ENCODE assay signal across 9 mouse cellular contexts in genomic region chrX:53268856-53269255, GRCm38 (mm10). TPM values are rescaled to one million over a fixed set of nuclear protein-coding genes. Genes with fewer than 3 reads are reported as not detected.
DNase-seq lines count a peak whose midpoint lies in the region; ATAC-seq and TF ChIP-seq lines count a peak whose summit lies in the region.
"Had no signal": no experiment of that assay in that cellular context is flagged by ENCODE, and none has a peak within 500 bp of the region (broad histone marks: within the 10 kb centered on the region; RNA-seq: fewer than 3 reads in every experiment).

No protein-coding gene starts in this region.

- H3K27ac ChIP-seq in heart, embryonic 11.5 days (ENCODE audit: low read depth, low read length), result peak overlapping the region; percentile 82
- peak overlapping the region; percentile 84 for H3K27ac ChIP-seq in kidney, embryonic 16.5 days (ENCODE audit: low read length)
- H3K27ac ChIP-seq in liver, embryonic 14.5 days, result no peak overlapping the region
- H3K27ac ChIP-seq in stomach, embryonic 16.5 days (ENCODE audit: low read length), result peak overlapping the region; percentile 72; the same call in 1 of the 2 replicates

- ATAC-seq in erythroblast, adult 5-6 weeks (replicated peaks; ENCODE audit: low FRiP score, poor library complexity, severe bottlenecking), result peak; percentile 79
- ATAC-seq in heart, embryonic 11.5 days (replicated peaks; ENCODE audit: insufficient number of reproducible peaks, low FRiP score, low TSS enrichment), result peak; percentile 83
- ATAC-seq in kidney, embryonic 16.5 days (ENCODE audit: low FRiP score, low TSS enrichment), result peak; percentile 97
- ATAC-seq in liver, embryonic 14.5 days (ENCODE audit: insufficient read depth), result peak; percentile 79
- ATAC-seq in stomach, embryonic 16.5 days (ENCODE audit: insufficient read depth, low FRiP score), result peak; percentile 92

- no peaks in the 10 kb centered on the region for H3K27me3 ChIP-seq in heart, embryonic 11.5 days (ENCODE audit: control insufficient read depth, insufficient read depth, low read length)
- no peaks in the 10 kb centered on the region; the same call in 1 of the 2 replicates for H3K27me3 ChIP-seq in kidney, embryonic 16.5 days (ENCODE audit: insufficient read depth, low read length)
- H3K27me3 ChIP-seq in liver, embryonic 14.5 days (ENCODE audit: control insufficient read depth, insufficient read depth, low read length), result no peaks in the 10 kb centered on the region
- no peaks in the 10 kb centered on the region for H3K27me3 ChIP-seq in stomach, embryonic 16.5 days (ENCODE audit: control insufficient read depth, insufficient read depth, low read length)

- H3K9me3 ChIP-seq in heart, embryonic 11.5 days (replicated peaks; ENCODE audit: control insufficient read depth, low read length), result no peaks in the 10 kb centered on the region
- no peaks in the 10 kb centered on the region for H3K9me3 ChIP-seq in kidney, embryonic 16.5 days (ENCODE audit: low read length)
- no peaks in the 10 kb centered on the region for H3K9me3 ChIP-seq in liver, embryonic 14.5 days (ENCODE audit: control insufficient read depth, low read length)
- H3K9me3 ChIP-seq in stomach, embryonic 16.5 days (replicated peaks; ENCODE audit: control insufficient read depth, low read length), result no peaks in the 10 kb centered on the region

- H3K4me1 ChIP-seq in heart, embryonic 11.5 days (ENCODE audit: control insufficient read depth, insufficient read depth, low read length), result no peaks in the 10 kb centered on the region
- no peaks in the 10 kb centered on the region for H3K4me1 ChIP-seq in kidney, embryonic 16.5 days (ENCODE audit: insufficient read depth, low read length)
- peaks cover 0 to 7% of the 10 kb centered on the region in 2 experiments; a peak in 2 of 4 replicates for H3K4me1 ChIP-seq in liver, embryonic 14.5 days (replicated peaks; ENCODE audit: control insufficient read depth in 2 of 2, insufficient read depth in 2 of 2, low read length in 1 of 2)
- H3K4me1 ChIP-seq in stomach, embryonic 16.5 days (ENCODE audit: control insufficient read depth, insufficient read depth, low read length), result no peaks in the 10 kb centered on the region

- peak overlapping the region; percentile 66 for H3K4me3 ChIP-seq in heart, embryonic 11.5 days (ENCODE audit: low read depth, low read length)
- peak overlapping the region; percentile 66 for H3K4me3 ChIP-seq in kidney, embryonic 16.5 days (ENCODE audit: low read length)
- peak overlapping the region; percentile 58 to 69 for H3K4me3 ChIP-seq in liver, embryonic 14.5 days (ENCODE audit: insufficient read depth in 1 of 2, low read depth in 2 of 2, low read length in 2 of 2)
- peak overlapping the region; percentile 53 for H3K4me3 ChIP-seq in stomach, embryonic 16.5 days (replicated peaks; ENCODE audit: low read length)

- no peak for TF ChIP-seq POLR2A in brain, embryonic 14.5 days (IDR thresholded peaks at IDR 0.05; ENCODE audit: borderline replicate concordance, extremely low read depth, insufficient read depth, insufficient read length, poor library complexity, severe bottlenecking)

- DNase-seq in CD4-positive helper T cell, adult 2 months (ENCODE audit: low read depth, low spot score), result peak; percentile 32
- peak; percentile 85 for DNase-seq in brain, embryonic 14.5 days (ENCODE audit: low read depth)
- DNase-seq in liver, embryonic 14.5 days (ENCODE audit: low read depth in 3 of 3, low spot score in 3 of 3), result peak; percentile 34 to 53 (median 37)
- peak; percentile 61 for DNase-seq in neural tube, embryonic 10.5 days (ENCODE audit: extremely low spot score, low spot score)

- no peak for TF ChIP-seq CTCF in brain, embryonic 14.5 days (IDR thresholded peaks at IDR 0.05; ENCODE audit: borderline replicate concordance, extremely low read depth, insufficient read depth, insufficient read length)
- TF ChIP-seq CTCF in liver, embryonic 14.5 days (IDR thresholded peaks at IDR 0.05; ENCODE audit: low read depth), result no peak

- peak overlapping the region; percentile 74 for H3K4me2 ChIP-seq in heart, embryonic 11.5 days
- peak overlapping the region; percentile 69 for H3K4me2 ChIP-seq in kidney, embryonic 16.5 days (replicated peaks; ENCODE audit: low read depth, low read length)
- peak overlapping the region; percentile 77 for H3K4me2 ChIP-seq in liver, embryonic 14.5 days (ENCODE audit: low read depth)
- H3K4me2 ChIP-seq in stomach, embryonic 16.5 days (ENCODE audit: low read depth, low read length), result peak overlapping the region; percentile 67

- H3K9ac ChIP-seq in heart, embryonic 11.5 days (ENCODE audit: low read depth, low read length), result peak overlapping the region; percentile 70
- H3K9ac ChIP-seq in kidney, embryonic 16.5 days (replicated peaks; ENCODE audit: low read length), result peak overlapping the region; percentile 64
- H3K9ac ChIP-seq in liver, embryonic 14.5 days (replicated peaks), result peak overlapping the region; percentile 54
- H3K9ac ChIP-seq in stomach, embryonic 16.5 days (ENCODE audit: low read length), result peak overlapping the region; percentile 66

- no peaks in the 10 kb centered on the region for H3K36me3 ChIP-seq in heart, embryonic 11.5 days (ENCODE audit: control insufficient read depth, insufficient read depth, low read length)
- H3K36me3 ChIP-seq in kidney, embryonic 16.5 days (ENCODE audit: insufficient read depth, low read length), result no peaks in the 10 kb centered on the region
- H3K36me3 ChIP-seq in liver, embryonic 14.5 days (replicated peaks; ENCODE audit: control insufficient read depth, insufficient read depth, low read depth), result no peaks in the 10 kb centered on the region
- H3K36me3 ChIP-seq in stomach, embryonic 16.5 days (ENCODE audit: control insufficient read depth, insufficient read depth, low read length), result no peaks in the 10 kb centered on the region

- no peak for TF ChIP-seq EP300 in liver, embryonic 14.5 days (IDR thresholded peaks at IDR 0.05; ENCODE audit: low read depth)

- 24% methylated on average over 10 of the region's 10 CpGs for WGBS in heart, embryonic 11.5 days (ENCODE audit: insufficient replicate concordance)
- 33% methylated on average over 10 of the region's 10 CpGs for WGBS in kidney, embryonic 16.5 days
- WGBS in liver, embryonic 14.5 days (ENCODE audit: insufficient replicate concordance), result 18% methylated on average over 10 of the region's 10 CpGs
- WGBS in stomach, embryonic 16.5 days, result 14% methylated on average over 10 of the region's 10 CpGs

RNA-seq across cellular contexts. Expression of gene Fam122b, which starts 0.7 kb away (rescaled TPM):
- polyA plus RNA-seq in brain, embryonic 14.5 days (2012; rRNA removed), result 6.0 and 8.6 TPM in 2 replicates
- total RNA-seq in erythroblast, adult 5-6 weeks (2015; ENCODE audit: low replicate concordance), result 6.5 and 9.0 TPM in 2 replicates
- 2.9 and 3.0 TPM in 2 replicates for total RNA-seq in erythroblast, adult 5-6 weeks (2017; ENCODE audit: low replicate concordance)
- polyA plus RNA-seq in heart, embryonic 11.5 days (2014; fragmentation: Nextera tagmentation; extraction: Ambion mirVana), result 21.3 and 26.0 TPM in 2 replicates
- 9.4 and 9.9 TPM in 2 replicates for polyA plus RNA-seq in kidney, embryonic 16.5 days (2015; fragmentation: Nextera tagmentation; extraction: Ambion mirVana)
- 5.7 and 5.8 TPM in 2 replicates for polyA plus RNA-seq in liver, embryonic 14.5 days (2012; rRNA removed)
- 5.6 and 6.2 TPM in 2 replicates for polyA plus RNA-seq in liver, embryonic 14.5 days (2014; fragmentation: Nextera tagmentation; extraction: Ambion mirVana)
- 9.9 and 10.3 TPM in 2 replicates for polyA plus RNA-seq in stomach, embryonic 16.5 days (2015; fragmentation: Nextera tagmentation; extraction: Ambion mirVana)

RNA-seq across cellular contexts. Expression of gene Fam122c, which starts 4.4 kb away (rescaled TPM):
- not detected in 2 replicates for polyA plus RNA-seq in brain, embryonic 14.5 days (2012; rRNA removed)
- not detected in 2 replicates for total RNA-seq in erythroblast, adult 5-6 weeks (2015; ENCODE audit: low replicate concordance)
- not detected in 2 replicates for total RNA-seq in erythroblast, adult 5-6 weeks (2017; ENCODE audit: low replicate concordance)
- not detected in 2 replicates for polyA plus RNA-seq in heart, embryonic 11.5 days (2014; fragmentation: Nextera tagmentation; extraction: Ambion mirVana)
- not detected in 2 replicates for polyA plus RNA-seq in kidney, embryonic 16.5 days (2015; fragmentation: Nextera tagmentation; extraction: Ambion mirVana)
- polyA plus RNA-seq in liver, embryonic 14.5 days (2012; rRNA removed), result not detected in 2 replicates
- polyA plus RNA-seq in liver, embryonic 14.5 days (2014; fragmentation: Nextera tagmentation; extraction: Ambion mirVana), result not detected in 2 replicates
- polyA plus RNA-seq in stomach, embryonic 16.5 days (2015; fragmentation: Nextera tagmentation; extraction: Ambion mirVana), result not detected in 2 replicates
- polyA plus RNA-seq: gonadal fat pad, adult 2 months had no signal

RNA-seq across cellular contexts. Expression of gene Plac1, which starts 28.9 kb away (rescaled TPM):
- polyA plus RNA-seq in brain, embryonic 14.5 days (2012; rRNA removed), result 0.88 and 0.97 TPM in 2 replicates
- total RNA-seq in erythroblast, adult 5-6 weeks (2015; ENCODE audit: low replicate concordance), result not detected in 2 replicates
- total RNA-seq in erythroblast, adult 5-6 weeks (2017; ENCODE audit: low replicate concordance), result 0.26 TPM in 1 of 2 replicates, not detected in the other
- polyA plus RNA-seq in heart, embryonic 11.5 days (2014; fragmentation: Nextera tagmentation; extraction: Ambion mirVana), result 11.4 and 14.9 TPM in 2 replicates
- 5.3 and 5.8 TPM in 2 replicates for polyA plus RNA-seq in kidney, embryonic 16.5 days (2015; fragmentation: Nextera tagmentation; extraction: Ambion mirVana)
- polyA plus RNA-seq in liver, embryonic 14.5 days (2012; rRNA removed), result 0.81 and 1.0 TPM in 2 replicates
- 1.3 and 1.5 TPM in 2 replicates for polyA plus RNA-seq in liver, embryonic 14.5 days (2014; fragmentation: Nextera tagmentation; extraction: Ambion mirVana)
- 4.9 and 6.3 TPM in 2 replicates for polyA plus RNA-seq in stomach, embryonic 16.5 days (2015; fragmentation: Nextera tagmentation; extraction: Ambion mirVana)

Comparison
In these comparisons a context has a peak if more than half of its experiments do, and no peak if none do; other contexts are left out.
1. DNase-seq: peak in every context shown above with its lines; median percentile 85 in brain, embryonic 14.5 days; 61 in neural tube, embryonic 10.5 days; 37 in liver, embryonic 14.5 days; 32 in CD4-positive helper T cell, adult 2 months.